Mouse (Mus musculus) right cerebral cortex, postnatal 4 days (tissue): ENCODE measurements around the gene Rpp38.

Experiments
- DNase-seq: peaks from one replicate; pipeline ENCODE4 v3.0.0-alpha.2; 2022

Rpp38 gene

GRCm38 (mm10) chr2:3285181-3285530 is 47.3 kb downstream of the Rpp38 start:
- DNase-seq = no peak

GRCm38 (mm10) chr2:3284473-3285180 is 47.8 kb downstream of the Rpp38 start:
- DNase-seq = peak; percentile 66

- DNase-seq = peak; percentile 99
Observed at GRCm38 (mm10) chr2:3283602-3284472, 48.6 kb downstream of the Rpp38 start, which contains the start of gene Nmt2. TSS of gene Nmt2 (plus strand) at chr2:3284212.

- DNase-seq = no peak
Observed at GRCm38 (mm10) chr2:3282866-3283601, 49.4 kb downstream of the Rpp38 start.

- DNase-seq = no peak
Observed at GRCm38 (mm10) chr2:3281311-3281710, 51.1 kb downstream of the Rpp38 start.
